Mouse (Mus musculus): ENCODE measurements around the gene Lrrc4. TPM values are rescaled to one million over a fixed set of nuclear protein-coding genes. Genes with fewer than 3 reads are reported as not detected.

Gene Lrrc4
- polyA plus RNA-seq, 1 experiment from 2014 or later = 0.35 TPM

GRCm38 (mm10) chr6:28857198-28858180, 25.9 kb upstream of the Lrrc4 start:
- Histone ChIP-seq H3K27ac (ENCODE audit: low read length) (no peak overlapping the region), H3K4me3 (ENCODE audit: low read depth, low read length) (no peak overlapping the region), H3K27me3 (replicated peaks; ENCODE audit: insufficient read depth, low read length) (no peaks in the 10 kb centered on the region), H3K4me2 (replicated peaks; ENCODE audit: low read depth, low read length) (no peak overlapping the region), H3K36me3 (ENCODE audit: insufficient read depth, low read length) (no peaks in the 10 kb centered on the region), H3K9me3 (ENCODE audit: low read length) (no peaks in the 10 kb centered on the region), H3K4me1 (ENCODE audit: insufficient read depth, low read depth, low read length) (no peaks in the 10 kb centered on the region; the same call in 1 of the 2 replicates), H3K9ac (replicated peaks; ENCODE audit: low read depth) (no peak overlapping the region)
- no peak for ATAC-seq
- 48% methylated on average over 2 of the region's 2 CpGs for WGBS
- DNase-seq (ENCODE audit: low spot score) = no peak
- TF ChIP-seq CTCF (IDR thresholded peaks at IDR 0.05) (no peak), EP300 (IDR thresholded peaks at IDR 0.05) (no peak)

- no peak overlapping the region for H3K4me2 ChIP-seq (replicated peaks; ENCODE audit: low read depth, low read length)
- no peaks in the 10 kb centered on the region for H3K36me3 ChIP-seq (ENCODE audit: insufficient read depth, low read length)
- H3K4me3 ChIP-seq (ENCODE audit: low read depth, low read length) = no peak overlapping the region
- no peaks in the 10 kb centered on the region for H3K9me3 ChIP-seq (ENCODE audit: low read length)
- H3K27ac ChIP-seq (ENCODE audit: low read length) = no peak overlapping the region
- H3K4me1 ChIP-seq (ENCODE audit: insufficient read depth, low read depth, low read length) = no peaks in the 10 kb centered on the region; the same call in 1 of the 2 replicates
- ATAC-seq (0 out of 2 replicates have a peak, but pooled peaks have one; percentile 17), DNase-seq (ENCODE audit: low spot score) (no peak)
- H3K9ac ChIP-seq (replicated peaks; ENCODE audit: low read depth) = no peak overlapping the region
- H3K27me3 ChIP-seq (replicated peaks; ENCODE audit: insufficient read depth, low read length) = no peaks in the 10 kb centered on the region
- WGBS = 72% methylated on average over 4 of the region's 4 CpGs
- TF ChIP-seq CTCF (IDR thresholded peaks at IDR 0.05) = no peak
- no peak for TF ChIP-seq EP300 (IDR thresholded peaks at IDR 0.05)
Measured at GRCm38 (mm10) chr6:28856789-28857188, 25.2 kb upstream of the Lrrc4 start.

- Histone ChIP-seq H3K4me1 (ENCODE audit: insufficient read depth, low read depth, low read length) (no peaks in the 10 kb centered on the region; the same call in 1 of the 2 replicates), H3K4me2 (replicated peaks; ENCODE audit: low read depth, low read length) (no peak overlapping the region), H3K27ac (ENCODE audit: low read length) (no peak overlapping the region), H3K4me3 (ENCODE audit: low read depth, low read length) (no peak overlapping the region), H3K36me3 (ENCODE audit: insufficient read depth, low read length) (no peaks in the 10 kb centered on the region), H3K27me3 (replicated peaks; ENCODE audit: insufficient read depth, low read length) (no peaks in the 10 kb centered on the region), H3K9me3 (ENCODE audit: low read length) (no peaks in the 10 kb centered on the region), H3K9ac (replicated peaks; ENCODE audit: low read depth) (no peak overlapping the region)
- DNase-seq (ENCODE audit: low spot score) = no peak
- no peak for ATAC-seq
- WGBS = 32% methylated on average over 3 of the region's 3 CpGs
- TF ChIP-seq CTCF (IDR thresholded peaks at IDR 0.05) (no peak), EP300 (IDR thresholded peaks at IDR 0.05) (no peak)
Measured at GRCm38 (mm10) chr6:28855442-28855841, 23.9 kb upstream of the Lrrc4 start.

GRCm38 (mm10) chr6:28854598-28854997, 23.1 kb upstream of the Lrrc4 start:
- Histone ChIP-seq H3K27me3 (replicated peaks; ENCODE audit: insufficient read depth, low read length) (no peaks in the 10 kb centered on the region), H3K27ac (ENCODE audit: low read length) (no peak overlapping the region), H3K9ac (replicated peaks; ENCODE audit: low read depth) (no peak overlapping the region), H3K36me3 (ENCODE audit: insufficient read depth, low read length) (no peaks in the 10 kb centered on the region), H3K4me1 (ENCODE audit: insufficient read depth, low read depth, low read length) (no peaks in the 10 kb centered on the region; the same call in 1 of the 2 replicates), H3K4me3 (ENCODE audit: low read depth, low read length) (no peak overlapping the region), H3K9me3 (ENCODE audit: low read length) (no peaks in the 10 kb centered on the region), H3K4me2 (replicated peaks; ENCODE audit: low read depth, low read length) (no peak overlapping the region)
- ATAC-seq (no peak), DNase-seq (ENCODE audit: low spot score) (no peak)
- 81% methylated on average over 8 of the region's 8 CpGs for WGBS
- no peak for TF ChIP-seq EP300 (IDR thresholded peaks at IDR 0.05)
- no peak for TF ChIP-seq CTCF (IDR thresholded peaks at IDR 0.05)

- ATAC-seq (no peak), DNase-seq (ENCODE audit: low spot score) (no peak)
- no peak for TF ChIP-seq EP300 (IDR thresholded peaks at IDR 0.05)
- TF ChIP-seq CTCF (IDR thresholded peaks at IDR 0.05) = no peak
- Histone ChIP-seq H3K4me3 (ENCODE audit: low read depth, low read length) (no peak overlapping the region), H3K9me3 (ENCODE audit: low read length) (no peaks in the 10 kb centered on the region), H3K27ac (ENCODE audit: low read length) (no peak overlapping the region), H3K27me3 (replicated peaks; ENCODE audit: insufficient read depth, low read length) (no peaks in the 10 kb centered on the region), H3K4me1 (ENCODE audit: insufficient read depth, low read depth, low read length) (no peaks in the 10 kb centered on the region; the same call in 1 of the 2 replicates), H3K36me3 (ENCODE audit: insufficient read depth, low read length) (no peaks in the 10 kb centered on the region), H3K9ac (replicated peaks; ENCODE audit: low read depth) (no peak overlapping the region), H3K4me2 (replicated peaks; ENCODE audit: low read depth, low read length) (no peak overlapping the region)
- 55% methylated on average over 2 of the region's 2 CpGs for WGBS
Measured at GRCm38 (mm10) chr6:28853654-28854053, 22.1 kb upstream of the Lrrc4 start.

GRCm38 (mm10) chr6:28853164-28853563, 21.6 kb upstream of the Lrrc4 start:
- no peak overlapping the region for H3K4me3 ChIP-seq (ENCODE audit: low read depth, low read length)
- H3K36me3 ChIP-seq (ENCODE audit: insufficient read depth, low read length) = no peaks in the 10 kb centered on the region
- no peaks in the 10 kb centered on the region for H3K9me3 ChIP-seq (ENCODE audit: low read length)
- DNase-seq (ENCODE audit: low spot score) = no peak
- H3K9ac ChIP-seq (replicated peaks; ENCODE audit: low read depth) = no peak overlapping the region
- no peaks in the 10 kb centered on the region for H3K27me3 ChIP-seq (replicated peaks; ENCODE audit: insufficient read depth, low read length)
- no peak for ATAC-seq
- TF ChIP-seq CTCF (IDR thresholded peaks at IDR 0.05) (no peak), EP300 (IDR thresholded peaks at IDR 0.05) (no peak)
- no peak overlapping the region for H3K4me2 ChIP-seq (replicated peaks; ENCODE audit: low read depth, low read length)
- H3K4me1 ChIP-seq (ENCODE audit: insufficient read depth, low read depth, low read length) = no peaks in the 10 kb centered on the region; the same call in 1 of the 2 replicates
- WGBS = 36% methylated on average over 3 of the region's 3 CpGs
- no peak overlapping the region for H3K27ac ChIP-seq (ENCODE audit: low read length)
